Mouse (Mus musculus) adipose tissue, adult 10 weeks (tissue): ENCODE data around the gene Xab2. TPM values are rescaled to one million over a fixed set of nuclear protein-coding genes. Genes with fewer than 3 reads are reported as not detected.

ENCODE experiments used
- polyA plus RNA-seq: library from polyadenylated mRNA; stranded (reverse); fragments of 350-450 nt; fragmentation: Illumina TruSeq; extraction: RNeasy Lipid Tissue Mini Kit (QIAGEN cat#74804); gene quantifications from one replicate; pipeline ENCODE4 v1.2.3, GENCODE M21; 2014; ENCODE audit warnings: low read depth, low replicate concordance

The Xab2 gene
- polyA plus RNA-seq: 33.1 TPM

DNA sequence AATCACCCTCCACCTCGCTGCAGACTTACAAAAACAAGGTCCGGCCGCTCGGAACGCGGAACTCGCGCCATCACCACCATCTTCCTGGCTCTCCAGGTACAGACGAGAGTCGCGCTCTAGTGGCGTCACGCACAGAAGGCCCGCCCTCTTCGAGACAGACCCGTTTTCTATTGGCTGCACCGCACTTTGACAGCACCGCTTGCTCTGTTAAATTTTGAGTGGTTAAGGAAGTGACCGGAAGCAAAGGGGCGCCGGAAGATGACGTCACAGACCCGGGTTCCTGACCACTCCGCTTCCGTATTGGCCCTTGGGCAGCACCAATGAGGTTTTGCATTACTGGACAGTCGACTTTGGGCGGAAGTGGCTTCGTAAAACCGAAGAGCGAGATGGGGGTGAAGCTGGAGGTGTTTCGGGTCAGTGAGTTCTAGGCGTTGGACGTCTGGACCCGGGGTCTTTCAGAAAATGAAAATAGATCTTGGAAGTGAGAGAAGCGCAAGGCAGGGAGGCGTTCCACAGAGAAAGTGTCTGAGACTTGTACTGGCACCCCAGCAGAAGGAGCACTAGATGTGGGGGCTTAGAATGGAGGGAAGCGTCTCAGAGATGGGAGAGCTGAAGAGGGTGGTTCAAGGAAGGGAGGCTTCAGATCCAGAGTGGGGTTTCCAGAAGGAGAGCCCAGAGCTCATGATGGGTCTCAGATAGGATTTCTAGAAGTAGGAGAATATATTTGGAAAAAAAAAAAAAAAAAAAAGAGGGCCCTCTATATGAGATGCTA lies at the start of gene Xab2, which contains the start of gene Pet100:
Gene Xab2 (minus strand): TSS at position 118 of the 772 bp plus-strand sequence.
Gene Pet100 (plus strand): TSS at position 350 of the 772 bp plus-strand sequence.

DNA sequence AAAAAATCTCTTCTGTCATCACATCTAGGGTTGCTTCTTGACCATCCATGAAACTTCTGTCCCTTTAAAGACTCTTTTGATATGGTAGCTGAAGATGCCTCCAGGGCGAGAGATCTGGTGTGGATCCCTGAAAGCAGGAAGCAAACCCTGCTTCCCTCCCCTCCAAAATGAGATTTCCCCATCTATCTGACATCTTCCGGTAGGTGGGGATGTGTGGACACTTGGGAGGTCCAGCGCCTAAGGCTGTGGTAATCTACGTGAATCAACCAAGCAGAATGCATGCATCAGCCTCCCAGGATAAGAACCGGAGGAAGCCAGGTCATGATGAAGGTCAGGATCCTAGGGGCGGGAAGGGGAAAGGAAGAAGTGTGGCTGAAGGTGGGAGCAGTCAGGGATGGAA lies 44.4 kb upstream of the Xab2 start, which contains the start of gene Mcemp1:
Gene Mcemp1 (plus strand): TSS at position 248 of the 400 bp plus-strand sequence.

DNA sequence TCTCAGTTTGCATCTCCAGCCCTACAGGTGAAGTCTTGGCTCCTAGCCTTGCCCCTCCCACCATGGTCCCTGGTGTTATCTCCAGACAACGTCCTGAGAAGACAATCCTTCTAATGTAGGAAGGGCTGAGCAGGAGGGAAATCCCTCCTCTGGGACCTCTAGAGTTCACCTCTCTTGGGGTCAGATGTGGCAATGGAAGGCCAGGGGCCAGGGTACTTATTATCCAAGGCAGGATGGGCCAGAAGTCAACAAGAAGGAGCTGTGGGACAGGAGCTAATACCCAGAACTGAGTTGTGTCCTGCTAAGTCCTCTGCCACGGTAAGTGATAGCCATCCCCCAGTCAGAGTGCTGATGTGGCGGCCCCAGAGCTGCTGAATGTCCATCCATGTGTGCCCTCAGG lies 34.4 kb upstream of the Xab2 start, which contains the start of gene Retn:
Gene Retn (plus strand): TSS at position 245 of the 400 bp plus-strand sequence.

DNA sequence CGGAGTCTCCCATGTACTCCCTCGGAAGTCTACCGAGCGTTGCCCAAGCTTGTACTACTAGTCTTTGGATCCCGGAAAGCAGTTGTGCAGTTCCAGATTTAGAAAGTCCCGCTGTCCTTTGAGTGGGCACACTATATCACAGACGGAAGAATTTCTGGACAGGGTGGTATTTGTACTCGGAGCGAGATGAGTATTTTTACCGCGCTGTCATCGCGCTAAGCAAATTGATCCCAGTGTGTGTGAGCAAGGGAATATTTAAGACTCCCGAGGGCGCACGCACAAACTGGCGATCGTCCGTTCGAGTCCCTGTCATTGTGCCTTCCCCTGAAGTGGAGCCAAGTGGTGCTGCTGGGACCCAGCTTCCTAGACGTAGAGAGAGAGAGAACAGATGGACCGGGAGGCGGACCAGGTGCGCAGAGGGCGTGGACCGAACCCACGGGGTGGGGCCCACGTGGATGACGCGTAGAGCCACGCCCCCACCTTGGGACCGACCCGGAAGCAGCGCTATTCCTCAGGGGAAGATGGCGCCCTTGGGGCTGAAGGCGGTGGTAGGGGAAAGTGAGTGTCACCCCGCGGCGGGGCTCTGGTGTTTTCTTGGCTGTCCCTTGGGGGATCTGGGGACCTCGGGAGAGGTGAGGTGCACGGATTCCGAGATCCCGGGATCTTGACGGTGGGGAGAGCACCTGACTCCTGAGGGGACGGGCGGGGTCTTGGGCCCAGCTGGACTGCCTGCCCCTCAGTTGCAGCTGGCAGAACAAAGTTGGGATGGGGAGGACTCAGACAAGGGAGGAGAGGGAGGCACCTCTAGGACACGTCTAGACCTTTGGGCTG lies 9.7 kb upstream of the Xab2 start, which contains the start of gene Stxbp2:
Gene Stxbp2 (plus strand): TSS at position 309 of the 831 bp plus-strand sequence.

DNA sequence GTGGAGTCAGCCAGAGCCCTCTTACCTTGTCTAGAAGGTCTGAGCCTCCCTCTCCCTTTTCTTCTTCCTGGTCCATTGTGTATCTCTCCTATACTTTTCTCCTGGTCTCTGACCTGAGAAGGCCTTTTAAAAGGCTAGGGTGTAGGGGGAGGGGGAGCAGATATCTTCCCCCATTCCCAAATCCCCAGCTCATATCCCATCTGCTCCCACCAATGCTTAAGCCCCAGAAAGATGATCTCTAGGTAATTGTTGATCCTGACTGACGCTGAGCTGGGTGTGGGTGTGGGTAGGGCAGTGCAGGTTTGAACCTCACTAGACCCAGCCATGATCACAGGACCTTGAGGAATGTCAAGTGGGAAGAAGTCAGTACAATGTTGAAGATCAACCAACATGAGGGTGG lies 4.3 kb upstream of the Xab2 start, which contains the start of gene Pcp2:
Gene Pcp2 (minus strand): TSS at position 101 of the 400 bp plus-strand sequence.

DNA sequence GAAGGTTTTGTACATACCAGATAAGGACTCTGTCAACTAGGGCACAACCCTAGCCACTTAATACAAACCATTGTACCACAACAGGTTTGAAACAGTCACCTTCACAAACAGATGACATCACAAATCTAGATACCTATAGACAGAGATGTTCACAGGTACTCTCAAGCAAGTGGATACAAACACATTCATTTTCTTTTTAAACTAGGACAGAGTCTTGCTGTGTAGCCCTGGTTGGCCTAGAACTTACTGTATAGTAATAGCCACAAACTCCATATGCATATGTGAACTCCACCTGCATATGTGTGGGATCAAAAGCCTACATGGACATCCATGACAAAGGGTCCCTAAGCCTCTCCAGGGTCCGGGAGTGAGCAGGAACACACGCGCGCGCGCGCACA lies 34.1 kb downstream of the Xab2 start, which contains the start of gene Camsap3:
Gene Camsap3 (plus strand): TSS at position 301 of the 398 bp plus-strand sequence.

DNA sequence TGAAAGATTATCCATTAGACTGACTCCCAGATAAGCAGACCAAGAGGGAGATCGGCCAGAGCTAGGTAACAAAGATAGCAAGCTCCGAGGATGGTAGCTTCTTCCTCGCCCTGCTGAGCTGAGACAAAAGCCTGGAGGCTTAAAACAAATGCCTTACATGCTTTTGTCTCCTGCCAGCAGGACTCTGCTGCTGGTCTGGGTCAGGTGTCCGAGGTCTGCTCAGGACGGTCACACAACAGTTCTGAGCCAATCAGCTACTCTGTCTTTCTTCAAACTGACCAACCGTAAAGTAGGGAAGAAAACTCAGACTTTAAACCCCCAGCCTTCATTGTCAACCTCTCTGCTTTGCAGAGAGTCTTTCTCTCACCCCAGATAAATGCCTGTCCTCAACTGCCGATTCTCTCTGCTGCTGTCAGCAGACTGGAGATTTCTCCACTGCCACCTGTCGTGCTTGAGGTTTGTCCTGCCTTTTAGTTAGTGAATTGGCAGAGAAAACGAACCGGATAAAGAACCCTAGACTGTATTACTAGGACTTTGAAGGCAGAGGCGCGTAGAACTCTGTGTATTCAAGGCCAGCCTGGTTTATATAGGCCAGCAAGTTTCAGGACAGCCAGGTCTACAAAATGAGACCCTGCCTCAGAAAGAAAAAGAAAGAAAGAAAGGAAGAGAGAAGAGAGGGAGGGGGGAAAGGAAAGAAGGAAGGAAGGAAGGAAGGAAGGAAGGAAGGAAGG lies 53.3 kb downstream of the Xab2 start, which contains the start of gene C330021F23Rik:
Gene C330021F23Rik (plus strand): TSS at position 350 of the 731 bp plus-strand sequence.

Other genes with a start within 250 kb of the Xab2 start
- gene Arhgef18, start 228.3 kb downstream of the Xab2 start, polyA plus RNA-seq: 20.4 TPM
- 29.0 TPM for gene Pex11g, start 153.6 kb downstream of the Xab2 start, polyA plus RNA-seq
- 0.73 TPM for gene Tex45, start 150.5 kb downstream of the Xab2 start, polyA plus RNA-seq
- 21.0 TPM for gene Zfp358, start 128.2 kb downstream of the Xab2 start, polyA plus RNA-seq
- gene Mcoln1, start 120.9 kb downstream of the Xab2 start, polyA plus RNA-seq: 83.5 TPM
- gene Pnpla6, start 105.9 kb downstream of the Xab2 start, polyA plus RNA-seq: 49.1 TPM
- gene C330021F23Rik, start 53.3 kb downstream of the Xab2 start, polyA plus RNA-seq: 6.5 TPM
- gene Camsap3, start 34.0 kb downstream of the Xab2 start, polyA plus RNA-seq: 36.3 TPM
- gene Pet100, start 232 bp upstream of the Xab2 start, polyA plus RNA-seq: 68.9 TPM
- not detected for gene Pcp2, start 4.2 kb upstream of the Xab2 start, polyA plus RNA-seq
- gene Stxbp2, start 9.6 kb upstream of the Xab2 start, polyA plus RNA-seq: 92.1 TPM
- 947 TPM for gene Retn, start 34.5 kb upstream of the Xab2 start, polyA plus RNA-seq
- 0.68 TPM for gene Mcemp1, start 44.4 kb upstream of the Xab2 start, polyA plus RNA-seq
- 100 TPM for gene Fcor, start 51.0 kb upstream of the Xab2 start, polyA plus RNA-seq
- gene Trappc5, start 55.0 kb upstream of the Xab2 start, polyA plus RNA-seq: 19.8 TPM
- gene Fcer2a, start 72.9 kb upstream of the Xab2 start, polyA plus RNA-seq: 0.12 TPM
- gene Clec4g, start 99.3 kb upstream of the Xab2 start, polyA plus RNA-seq: 0.38 TPM
- 10.0 TPM for gene Cd209a, start 127.7 kb upstream of the Xab2 start, polyA plus RNA-seq
- gene Cd209e, start 233.0 kb upstream of the Xab2 start, polyA plus RNA-seq: not detected